Mouse (Mus musculus): Measurements from ENCODE around the gene Ch25h. TPM values are rescaled to one million over a fixed set of nuclear protein-coding genes. Genes with fewer than 3 reads are reported as not detected.

Ch25h gene
- polyA plus RNA-seq (2021; fragmentation: Nextera tagmentation), result 0.75 and 0.87 TPM in 2 replicates
- long read RNA-seq, experiment 1, result 0 reads
- long read RNA-seq, experiment 2, partial matches to known transcripts, result 0 of 3 reads
- long read RNA-seq, experiment 2, other reads (novel, unspliced or antisense), result 0 of 3 reads

GRCm38 (mm10) chr19:34474991-34475971 lies at the start of gene Ch25h:
Ch25h (minus strand) TSS chr19:34475164.

Other genes starting within 250 kb of the Ch25h start
- gene Acta2, start 219.6 kb downstream of the Ch25h start, polyA plus RNA-seq (2021; fragmentation: Nextera tagmentation), result 6.0 and 7.0 TPM in 2 replicates
- 2.4 and 2.5 TPM in 2 replicates for gene Fas, start 184.5 kb downstream of the Ch25h start, polyA plus RNA-seq (2021; fragmentation: Nextera tagmentation)
- 11.2 TPM in 2 replicates for gene Lipa, start 52.3 kb upstream of the Ch25h start, polyA plus RNA-seq (2021; fragmentation: Nextera tagmentation)
- 3.3 and 4.4 TPM in 2 replicates for gene Ifit2, start 75.5 kb upstream of the Ch25h start, polyA plus RNA-seq (2021; fragmentation: Nextera tagmentation)
- 15.9 and 26.3 TPM in 2 replicates for gene Ifit3, start 108.4 kb upstream of the Ch25h start, polyA plus RNA-seq (2021; fragmentation: Nextera tagmentation)
- gene Ifit1bl1, start 126.8 kb upstream of the Ch25h start, polyA plus RNA-seq (2021; fragmentation: Nextera tagmentation), result 3.1 and 4.2 TPM in 2 replicates
- 6.3 and 9.0 TPM in 2 replicates for gene Ifit3b, start 132.8 kb upstream of the Ch25h start, polyA plus RNA-seq (2021; fragmentation: Nextera tagmentation)
- gene Ifit1bl2, start 165.6 kb upstream of the Ch25h start, polyA plus RNA-seq (2021; fragmentation: Nextera tagmentation), result 0.68 and 0.70 TPM in 2 replicates
- 2.2 and 3.4 TPM in 2 replicates for gene Ifit1, start 165.7 kb upstream of the Ch25h start, polyA plus RNA-seq (2021; fragmentation: Nextera tagmentation)

All from left cerebral cortex, adult 6 months (tissue).